14 mouse cellular contexts compared by ENCODE assay signal in genomic region chr13:58912559-58912958, GRCm38 (mm10).
DNase-seq lines count a peak whose midpoint lies in the region; ATAC-seq lines count a peak whose summit lies in the region.
"Had no signal": no experiment of that assay in that cellular context is flagged by ENCODE, and none has a peak within 500 bp of the region (broad histone marks: within the 10 kb centered on the region; RNA-seq: fewer than 3 reads in every experiment).

No protein-coding gene starts in this region.

- no peak overlapping the region for H3K4me2 ChIP-seq in heart, embryonic 11.5 days
- no peak overlapping the region for H3K4me2 ChIP-seq in forebrain, embryonic 15.5 days (replicated peaks)
- no peak overlapping the region for H3K4me2 ChIP-seq in midbrain, embryonic 16.5 days (ENCODE audit: low read length)
- H3K4me2 ChIP-seq: kidney, embryonic 15.5 days; limb, embryonic 13.5 days had no signal

- no peaks in the 10 kb centered on the region for H3K27me3 ChIP-seq in heart, embryonic 11.5 days (ENCODE audit: control insufficient read depth, insufficient read depth, low read length)
- no peaks in the 10 kb centered on the region for H3K27me3 ChIP-seq in megakaryocyte, embryonic 14.5 days (replicated peaks)
- no peaks in the 10 kb centered on the region for H3K27me3 ChIP-seq in forebrain, embryonic 15.5 days
- H3K27me3 ChIP-seq in midbrain, embryonic 16.5 days (ENCODE audit: control insufficient read depth, insufficient read depth, low read depth, low read length): no peaks in the 10 kb centered on the region
- H3K27me3 ChIP-seq: kidney, embryonic 15.5 days; limb, embryonic 13.5 days had no signal

- no peaks in the 10 kb centered on the region for H3K36me3 ChIP-seq in heart, embryonic 11.5 days (ENCODE audit: control insufficient read depth, insufficient read depth, low read length)
- no peaks in the 10 kb centered on the region for H3K36me3 ChIP-seq in megakaryocyte, embryonic 14.5 days (replicated peaks; ENCODE audit: low read length)
- no peaks in the 10 kb centered on the region for H3K36me3 ChIP-seq in forebrain, embryonic 15.5 days
- H3K36me3 ChIP-seq in midbrain, embryonic 16.5 days (ENCODE audit: control insufficient read depth, insufficient read depth, low read length): no peaks in the 10 kb centered on the region
- H3K36me3 ChIP-seq: kidney, embryonic 15.5 days; limb, embryonic 13.5 days had no signal

- H3K4me3 ChIP-seq in heart, embryonic 11.5 days (ENCODE audit: low read depth, low read length): no peak overlapping the region
- H3K4me3 ChIP-seq in megakaryocyte, embryonic 14.5 days (replicated peaks): peak overlapping the region; percentile 46
- no peak overlapping the region for H3K4me3 ChIP-seq in forebrain, embryonic 15.5 days
- no peak overlapping the region for H3K4me3 ChIP-seq in midbrain, embryonic 16.5 days (ENCODE audit: low read depth, low read length)
- H3K4me3 ChIP-seq: gastrocnemius, adult 2 months; kidney, embryonic 15.5 days; limb, embryonic 13.5 days had no signal

- no peak overlapping the region for H3K9ac ChIP-seq in heart, embryonic 11.5 days (ENCODE audit: low read depth, low read length)
- no peak overlapping the region for H3K9ac ChIP-seq in forebrain, embryonic 15.5 days (replicated peaks)
- H3K9ac ChIP-seq in midbrain, embryonic 16.5 days (ENCODE audit: low read depth, low read length): no peak overlapping the region
- H3K9ac ChIP-seq: kidney, embryonic 15.5 days; limb, embryonic 13.5 days had no signal

- no peak overlapping the region for H3K27ac ChIP-seq in heart, embryonic 11.5 days (ENCODE audit: low read depth, low read length)
- no peak overlapping the region for H3K27ac ChIP-seq in forebrain, embryonic 15.5 days (replicated peaks)
- no peak overlapping the region for H3K27ac ChIP-seq in midbrain, embryonic 16.5 days (ENCODE audit: low read length)
- H3K27ac ChIP-seq: gastrocnemius, adult 2 months; kidney, embryonic 15.5 days; limb, embryonic 13.5 days had no signal

- no peaks in the 10 kb centered on the region for H3K4me1 ChIP-seq in heart, embryonic 11.5 days (ENCODE audit: control insufficient read depth, insufficient read depth, low read length)
- no peaks in the 10 kb centered on the region for H3K4me1 ChIP-seq in megakaryocyte, embryonic 14.5 days
- no peaks in the 10 kb centered on the region for H3K4me1 ChIP-seq in forebrain, embryonic 15.5 days
- H3K4me1 ChIP-seq in midbrain, embryonic 16.5 days (ENCODE audit: control insufficient read depth, insufficient read depth, low read length): 0 out of 2 replicates have a peak, but pooled peaks cover 2% of the 10 kb centered on the region
- H3K4me1 ChIP-seq: kidney, embryonic 15.5 days had no signal

- H3K9me3 ChIP-seq in heart, embryonic 11.5 days (replicated peaks; ENCODE audit: control insufficient read depth, low read length): no peaks in the 10 kb centered on the region
- peaks cover 55% of the 10 kb centered on the region for H3K9me3 ChIP-seq in megakaryocyte, embryonic 14.5 days
- no peaks in the 10 kb centered on the region for H3K9me3 ChIP-seq in forebrain, embryonic 15.5 days
- no peaks in the 10 kb centered on the region for H3K9me3 ChIP-seq in midbrain, embryonic 16.5 days (replicated peaks; ENCODE audit: control insufficient read depth, low read length, poor library complexity, severe bottlenecking)
- H3K9me3 ChIP-seq: kidney, embryonic 15.5 days; limb, embryonic 13.5 days had no signal

- intact Hi-C loops in heart, postnatal 36 days (cut with DNase I): no loop called here

- DNase-seq in heart, postnatal 36 days: no peak
- DNase-seq in thymus, postnatal 14 days: no peak
- no peak for DNase-seq in embryo, embryonic 10.5 days (ENCODE audit: low spot score)
- DNase-seq: cerebellum, postnatal 10 days; gastrocnemius, adult 2 months; lung, postnatal 4 days; retina, postnatal 1 day had no signal

- ATAC-seq in heart, embryonic 11.5 days (replicated peaks; ENCODE audit: insufficient number of reproducible peaks, low FRiP score, low TSS enrichment): 0 out of 2 replicates have a peak, but pooled peaks have one; percentile 26
- no peak for ATAC-seq in megakaryocyte, adult 5-6 weeks (ENCODE audit: poor library complexity, severe bottlenecking)
- 0 out of 2 replicates have a peak, but pooled peaks have one; percentile 64 for ATAC-seq in forebrain, embryonic 15.5 days (replicated peaks)
- ATAC-seq in midbrain, embryonic 16.5 days: peak; percentile 71
